Mouse (Mus musculus): Measurements from ENCODE around the gene Hist1h2bg. TPM values are rescaled to one million over a fixed set of nuclear protein-coding genes. Genes with fewer than 3 reads are reported as not detected.

The Hist1h2bg gene
- 10.6 and 10.9 TPM in 2 replicates for polyA plus RNA-seq (2015; fragmentation: Nextera tagmentation; extraction: Ambion mirVana)

DNA sequence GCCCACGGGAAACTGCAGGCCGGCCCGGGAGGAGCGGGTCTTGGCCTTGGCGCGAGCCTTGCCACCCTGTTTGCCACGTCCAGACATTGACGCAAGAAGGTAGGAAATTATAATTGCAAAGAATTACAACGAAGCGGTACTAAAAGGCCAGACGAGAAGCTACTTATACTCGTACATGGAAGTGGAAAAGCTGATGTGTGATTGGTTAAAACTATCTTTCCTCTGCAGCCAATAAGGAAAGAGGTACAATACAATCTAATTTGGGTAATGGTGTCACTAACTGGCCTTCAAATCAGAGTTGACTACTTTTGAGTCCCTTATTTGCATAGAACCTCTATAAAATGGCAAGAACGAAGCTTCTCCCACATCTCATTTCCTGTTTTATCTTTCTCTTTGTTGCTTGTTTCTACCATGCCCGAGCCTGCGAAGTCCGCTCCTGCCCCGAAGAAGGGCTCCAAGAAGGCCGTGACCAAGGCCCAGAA, at the start of gene Hist1h2bg, which contains the start of gene Hist1h2ae:
Gene Hist1h2bg, plus strand, starts transcription at position 375 of the 482 bp plus-strand sequence.
Gene Hist1h2ae, minus strand, starts transcription at position 199 of the 482 bp plus-strand sequence.
- H3K27me3 ChIP-seq: no peaks in the 10 kb centered on the region
- H3K4me3 ChIP-seq (replicated peaks): peak within 1 kb of the TSS; percentile 53
- peak within 1 kb of the TSS; percentile 98 for H3K27ac ChIP-seq
- peaks cover 14% of the 10 kb centered on the region; the same call in 1 of the 2 replicates for H3K4me1 ChIP-seq
- H3K4me2 ChIP-seq: peak within 1 kb of the TSS; percentile 68
- peak; percentile 91 for ATAC-seq (replicated peaks; ENCODE audit: low FRiP score)
- peak within 1 kb of the TSS; percentile 63 for H3K9ac ChIP-seq
- 0% methylated on average over 18 of the region's 18 CpGs for WGBS
- H3K9me3 ChIP-seq (replicated peaks): no peaks in the 10 kb centered on the region
- H3K36me3 ChIP-seq: no peaks in the 10 kb centered on the region

DNA sequence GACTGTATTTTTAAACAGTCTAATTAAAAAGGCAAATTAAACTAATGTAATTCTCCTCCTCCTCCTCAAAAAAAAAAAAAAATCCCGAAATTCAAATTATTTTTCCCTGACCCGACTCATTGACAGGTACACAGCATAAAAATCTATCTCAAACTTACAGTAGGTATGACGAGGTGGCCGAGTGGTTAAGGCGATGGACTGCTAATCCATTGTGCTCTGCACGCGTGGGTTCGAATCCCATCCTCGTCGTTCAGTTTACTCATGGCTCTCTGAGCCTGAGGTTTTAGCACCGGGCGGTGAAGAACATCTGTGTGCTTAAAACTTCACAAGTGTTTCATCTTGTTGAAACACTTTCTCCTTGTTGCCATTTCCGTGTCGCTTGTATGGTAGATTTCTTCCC, 49.5 kb upstream of the Hist1h2bg start:
- WGBS: under 1% methylated on average over 14 of the region's 14 CpGs
- Histone ChIP-seq H3K4me1 (peaks cover 14% of the 10 kb centered on the region; the same call in 1 of the 2 replicates), H3K27me3 (no peaks in the 10 kb centered on the region), H3K27ac (no peak overlapping the region), H3K36me3 (no peaks in the 10 kb centered on the region), H3K4me3 (replicated peaks) (peak overlapping the region; percentile 10), H3K9me3 (replicated peaks) (no peaks in the 10 kb centered on the region), H3K9ac (no peak overlapping the region), H3K4me2 (peak overlapping the region; percentile 44)
- no peak for ATAC-seq (replicated peaks; ENCODE audit: low FRiP score)

- no peak overlapping the region for H3K27ac ChIP-seq
- no peaks in the 10 kb centered on the region for H3K36me3 ChIP-seq
- no peaks in the 10 kb centered on the region for H3K9me3 ChIP-seq (replicated peaks)
- no peaks in the 10 kb centered on the region for H3K27me3 ChIP-seq
- no peak overlapping the region for H3K4me3 ChIP-seq (replicated peaks)
- no peak overlapping the region for H3K9ac ChIP-seq
- H3K4me1 ChIP-seq: peaks cover 22% of the 10 kb centered on the region
- H3K4me2 ChIP-seq: no peak overlapping the region
- no peak for ATAC-seq (replicated peaks; ENCODE audit: low FRiP score)
- 54% methylated on average over 5 of the region's 5 CpGs for WGBS
Observed at GRCm38 (mm10) chr13:23523976-23524375, 47.2 kb upstream of the Hist1h2bg start.

- 9% methylated on average over 5 of the region's 5 CpGs for WGBS
- Histone ChIP-seq H3K36me3 (no peaks in the 10 kb centered on the region), H3K27me3 (no peaks in the 10 kb centered on the region), H3K9ac (no peak overlapping the region), H3K4me2 (peak overlapping the region; percentile 20), H3K27ac (no peak overlapping the region), H3K4me1 (peaks cover 25% of the 10 kb centered on the region), H3K4me3 (replicated peaks) (no peak overlapping the region), H3K9me3 (replicated peaks) (no peaks in the 10 kb centered on the region)
- no peak for ATAC-seq (replicated peaks; ENCODE audit: low FRiP score)
Observed at GRCm38 (mm10) chr13:23524654-23525053, 46.5 kb upstream of the Hist1h2bg start.

- Histone ChIP-seq H3K9me3 (replicated peaks) (no peaks in the 10 kb centered on the region), H3K36me3 (no peaks in the 10 kb centered on the region), H3K4me3 (replicated peaks) (peak overlapping the region; percentile 45), H3K4me1 (peaks cover 22% of the 10 kb centered on the region), H3K27ac (no peak overlapping the region), H3K4me2 (peak overlapping the region; percentile 61), H3K27me3 (no peaks in the 10 kb centered on the region), H3K9ac (peak overlapping the region; percentile 18; the same call in 1 of the 2 replicates)
- under 1% methylated on average over 10 of the region's 10 CpGs for WGBS
- ATAC-seq (replicated peaks; ENCODE audit: low FRiP score): no peak
Observed at GRCm38 (mm10) chr13:23525901-23526300, 45.3 kb upstream of the Hist1h2bg start.

DNA sequence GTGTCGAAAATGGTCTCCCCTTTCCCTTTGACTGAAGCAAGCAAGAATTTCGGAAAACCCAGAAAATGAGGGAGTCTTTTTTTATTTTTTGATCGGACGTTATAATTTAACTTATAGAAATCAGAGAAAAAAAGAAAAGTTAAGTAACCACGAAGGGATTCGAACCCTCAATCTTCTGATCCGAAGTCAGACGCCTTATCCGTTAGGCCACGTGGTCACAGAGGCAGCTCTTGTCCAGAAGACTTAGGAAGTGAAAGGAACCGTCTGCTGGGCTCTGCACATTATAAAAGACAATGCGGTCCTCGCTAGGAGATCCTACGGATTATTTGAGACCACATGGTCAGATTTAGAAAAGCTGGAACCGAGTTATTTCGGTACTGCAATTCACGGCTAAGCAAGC, 44.9 kb upstream of the Hist1h2bg start:
- Histone ChIP-seq H3K9ac (peak overlapping the region; percentile 18; the same call in 1 of the 2 replicates), H3K4me2 (peak overlapping the region; percentile 61), H3K36me3 (no peaks in the 10 kb centered on the region), H3K4me3 (replicated peaks) (peak overlapping the region; percentile 45), H3K27ac (peak overlapping the region; percentile 66), H3K27me3 (no peaks in the 10 kb centered on the region), H3K4me1 (peaks cover 22% of the 10 kb centered on the region), H3K9me3 (replicated peaks) (no peaks in the 10 kb centered on the region)
- ATAC-seq (replicated peaks; ENCODE audit: low FRiP score): peak; percentile 30; the same call in 1 of the 2 replicates
- WGBS: under 1% methylated on average over 17 of the region's 17 CpGs

DNA sequence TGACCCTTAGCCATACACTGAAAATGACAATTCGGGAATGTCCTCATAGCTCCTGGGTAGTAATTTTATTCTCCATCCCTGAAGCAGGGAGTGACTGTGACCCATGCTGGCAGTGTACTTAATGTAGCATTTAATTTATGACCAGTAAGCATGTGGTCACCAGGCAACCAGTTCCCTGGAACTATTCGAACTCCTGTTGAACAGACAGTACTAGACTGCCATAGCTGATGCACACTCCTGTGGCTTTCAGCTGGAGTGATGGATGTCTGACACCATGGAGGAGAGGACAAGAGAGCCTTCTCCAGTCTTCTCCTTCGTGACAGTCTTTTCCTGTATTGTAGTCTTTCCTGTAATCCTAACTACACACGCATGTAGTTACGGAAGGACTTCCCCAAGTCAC, 42.2 kb upstream of the Hist1h2bg start:
- Histone ChIP-seq H3K4me2 (peak overlapping the region; percentile 58), H3K4me3 (replicated peaks) (no peak overlapping the region)
- ATAC-seq (replicated peaks; ENCODE audit: low FRiP score): peak; percentile 24

GRCm38 (mm10) chr13:23529480-23530165, 41.6 kb upstream of the Hist1h2bg start:
- Histone ChIP-seq H3K9ac (peak overlapping the region; percentile 66), H3K27me3 (no peaks in the 10 kb centered on the region), H3K36me3 (no peaks in the 10 kb centered on the region), H3K9me3 (replicated peaks) (no peaks in the 10 kb centered on the region), H3K4me2 (peak overlapping the region; percentile 58), H3K4me3 (replicated peaks) (peak overlapping the region; percentile 56), H3K27ac (peak overlapping the region; percentile 98), H3K4me1 (peaks cover 36% of the 10 kb centered on the region)
- WGBS: 15% methylated on average over 2 of the region's 2 CpGs
- no peak for ATAC-seq (replicated peaks; ENCODE audit: low FRiP score)

More for the DNA sequence above, 42.2 kb upstream of the Hist1h2bg start:
- 37% methylated on average over 5 of the region's 5 CpGs for WGBS
- Histone ChIP-seq H3K27ac (peak overlapping the region; percentile 49; the same call in 1 of the 2 replicates), H3K9ac (no peak overlapping the region), H3K36me3 (no peaks in the 10 kb centered on the region), H3K27me3 (no peaks in the 10 kb centered on the region), H3K9me3 (replicated peaks) (no peaks in the 10 kb centered on the region), H3K4me1 (peaks cover 35% of the 10 kb centered on the region)

GRCm38 (mm10) chr13:23530181-23530900, 40.9 kb upstream of the Hist1h2bg start:
- Histone ChIP-seq H3K4me3 (replicated peaks) (peak overlapping the region; percentile 56), H3K9me3 (replicated peaks) (no peaks in the 10 kb centered on the region), H3K4me1 (peaks cover 35% of the 10 kb centered on the region), H3K4me2 (peak overlapping the region; percentile 58), H3K36me3 (no peaks in the 10 kb centered on the region), H3K9ac (peak overlapping the region; percentile 66), H3K27me3 (no peaks in the 10 kb centered on the region), H3K27ac (peak overlapping the region; percentile 98)
- WGBS: under 1% methylated on average over 20 of the region's 20 CpGs
- ATAC-seq (replicated peaks; ENCODE audit: low FRiP score): no peak

DNA sequence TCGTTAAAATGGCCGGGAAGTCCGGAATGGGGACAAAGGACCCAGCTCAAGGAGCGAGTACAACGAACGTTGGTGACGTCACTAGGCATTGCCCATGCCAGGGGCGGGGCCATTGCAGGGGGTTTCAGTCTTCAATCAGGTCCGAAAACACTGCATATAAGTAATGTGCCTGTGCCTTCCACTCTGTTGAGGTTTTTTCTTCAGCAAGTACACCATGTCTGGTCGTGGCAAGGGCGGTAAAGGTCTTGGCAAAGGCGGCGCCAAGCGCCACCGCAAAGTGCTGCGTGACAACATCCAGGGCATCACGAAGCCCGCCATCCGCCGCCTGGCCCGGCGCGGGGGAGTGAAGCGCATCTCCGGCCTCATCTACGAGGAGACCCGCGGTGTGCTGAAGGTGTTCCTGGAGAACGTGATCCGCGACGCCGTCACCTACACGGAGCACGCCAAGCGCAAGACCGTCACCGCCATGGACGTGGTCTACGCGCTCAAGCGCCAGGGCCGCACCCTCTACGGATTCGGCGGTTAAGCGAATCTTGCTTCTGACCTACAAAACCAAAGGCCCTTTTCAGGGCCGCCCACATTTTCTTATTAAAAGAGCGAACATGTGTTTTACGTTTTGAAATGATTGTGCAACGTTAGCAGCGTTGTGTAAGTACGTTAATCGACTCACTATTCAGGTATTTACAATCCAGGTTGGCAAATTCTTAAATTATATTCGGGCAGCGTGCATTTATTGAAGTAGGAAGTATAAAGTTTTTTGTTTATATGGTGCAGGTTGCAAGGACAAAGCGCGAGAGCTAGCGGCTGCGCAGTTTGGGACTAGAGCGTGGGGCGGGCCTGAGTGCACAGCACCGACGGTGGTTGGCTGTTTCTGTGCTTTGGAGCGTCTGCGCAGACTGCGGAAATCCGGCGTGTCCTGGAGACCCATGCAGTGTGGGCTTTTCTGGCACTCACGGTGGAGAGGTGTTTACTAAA, 40.0 kb upstream of the Hist1h2bg start, which contains the start of gene Hist1h4h:
Gene Hist1h4h, plus strand, starts transcription at position 150 of the 975 bp plus-strand sequence.
- Histone ChIP-seq H3K4me1 (peaks cover 34% of the 10 kb centered on the region), H3K27ac (peak within 1 kb of the TSS; percentile 98), H3K36me3 (no peaks in the 10 kb centered on the region), H3K9me3 (replicated peaks) (no peaks in the 10 kb centered on the region), H3K9ac (peak within 1 kb of the TSS; percentile 66), H3K4me2 (peak within 1 kb of the TSS; percentile 58), H3K27me3 (no peaks in the 10 kb centered on the region), H3K4me3 (replicated peaks) (peak within 1 kb of the TSS; percentile 56)
- ATAC-seq (replicated peaks; ENCODE audit: low FRiP score): peak; percentile 76
- under 1% methylated on average over 61 of the region's 70 CpGs for WGBS
